Mouse (Mus musculus) CD8-positive naive resting alpha-beta T cell, adult 2 months (primary cell): ENCODE data around the gene Lrr1.

Experiments used
- DNase-seq, 2 experiments: peaks; one replicate each; pipeline ENCODE4 v3.0.0; 2022; ENCODE audit warnings: low read depth in 2 of 2, low spot score in 2 of 2

The Lrr1 gene

GRCm38 (mm10) chr12:69197378-69198163 lies 29.0 kb downstream of the Lrr1 start:
- peak; percentile 28 to 35 for DNase-seq

DNA sequence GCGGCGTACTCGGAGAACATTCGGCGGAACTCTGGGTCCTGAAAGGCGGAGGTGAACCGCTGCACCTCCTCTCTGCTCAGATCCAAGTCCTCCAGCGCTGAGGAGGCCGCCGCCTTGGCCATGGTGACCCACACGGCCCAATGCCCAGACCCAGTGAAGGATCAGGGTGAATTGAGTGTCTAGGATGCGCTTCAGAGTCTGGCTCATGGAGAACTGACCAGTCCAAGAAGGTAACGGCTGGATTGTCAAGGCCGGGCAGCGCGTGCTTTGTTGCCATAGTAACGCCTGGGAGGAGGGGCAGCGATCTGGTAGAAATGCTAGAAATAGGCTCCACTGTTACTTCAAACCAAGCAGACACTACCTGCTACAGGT lies 29.5 kb downstream of the Lrr1 start, which contains the start of gene Dnaaf2:
Gene Dnaaf2, minus strand, starts transcription at position 266 of the 372 bp plus-strand sequence.
- DNase-seq: peak in 1 of 2 experiments; percentile 55

DNA sequence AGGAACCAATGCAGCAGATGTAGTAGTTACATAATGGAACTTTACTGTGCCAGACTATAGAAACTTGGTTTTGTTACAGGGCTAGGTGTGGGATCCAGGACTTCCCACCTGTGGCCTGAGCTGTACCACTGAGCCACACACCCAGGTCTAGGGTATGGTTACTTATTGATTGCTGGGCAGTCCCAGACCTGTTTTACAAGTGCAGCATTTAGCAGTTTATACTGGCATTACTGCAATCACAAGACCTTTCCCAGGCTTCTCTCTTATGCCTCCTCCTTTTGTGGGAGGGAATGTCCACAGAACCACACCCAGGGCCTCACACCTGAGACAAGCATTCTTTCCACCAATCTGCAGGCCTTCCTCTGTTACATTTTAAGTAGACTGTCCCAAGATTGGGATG lies 30.4 kb downstream of the Lrr1 start:
- DNase-seq: no peak

GRCm38 (mm10) chr12:69204052-69204833 lies 35.6 kb downstream of the Lrr1 start, which contains the start of gene Gm49384:
Gm49384 (minus strand) TSS chr12:69204267.
- DNase-seq: no peak

GRCm38 (mm10) chr12:69207396-69207795 lies 38.8 kb downstream of the Lrr1 start:
- DNase-seq: no peak

GRCm38 (mm10) chr12:69207926-69208325 lies 39.3 kb downstream of the Lrr1 start:
- DNase-seq: no peak

- no peak for DNase-seq
Observed at GRCm38 (mm10) chr12:69208520-69208919, 39.9 kb downstream of the Lrr1 start.

DNA sequence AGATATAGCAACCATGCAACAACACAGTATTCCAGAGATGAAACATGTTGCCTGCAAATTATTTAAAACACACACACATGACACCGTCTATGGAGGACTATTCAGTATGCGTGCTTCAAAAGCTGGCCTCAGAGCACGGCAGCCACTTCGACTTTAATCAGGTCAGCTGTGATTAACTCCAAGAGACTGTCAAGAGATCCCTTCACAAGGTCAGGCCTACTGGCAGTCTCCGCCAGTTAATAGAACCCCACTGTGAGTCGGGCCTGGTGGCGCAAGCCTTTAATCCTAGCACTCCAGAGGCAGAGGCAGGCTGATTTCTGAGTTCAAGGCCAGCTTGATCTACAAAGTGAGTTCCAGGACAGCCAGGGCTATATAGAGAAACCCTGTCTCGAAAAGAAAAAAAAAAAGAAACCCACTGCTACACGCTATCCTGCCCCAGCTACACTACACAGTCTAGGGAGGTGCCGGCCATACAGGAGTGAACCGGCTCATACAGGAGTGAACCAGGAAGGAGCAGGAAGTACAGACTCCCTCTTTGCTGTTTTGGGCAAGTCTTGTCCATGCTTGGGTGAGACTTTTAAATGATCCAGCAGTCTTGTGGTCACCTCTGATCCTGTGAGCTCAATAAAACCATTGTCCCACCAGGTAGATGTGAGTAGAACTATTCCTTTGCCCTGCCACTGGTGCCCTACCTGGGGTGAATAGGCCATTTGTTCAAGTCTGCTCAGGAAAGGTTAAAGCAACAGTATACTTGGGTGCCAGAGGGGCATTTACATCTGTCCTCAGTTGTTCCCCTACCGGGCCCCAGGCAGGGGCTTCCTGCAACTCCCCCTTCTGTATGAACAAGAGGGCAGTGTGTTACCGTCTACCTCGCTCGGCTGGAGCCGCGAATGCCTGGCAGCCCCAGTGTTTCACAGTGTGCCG lies 41.7 kb downstream of the Lrr1 start:
- DNase-seq: no peak

- no peak for DNase-seq
Observed at GRCm38 (mm10) chr12:69211057-69211456, 42.4 kb downstream of the Lrr1 start.

- DNase-seq: no peak
Observed at GRCm38 (mm10) chr12:69213186-69213777, 44.7 kb downstream of the Lrr1 start.

DNA sequence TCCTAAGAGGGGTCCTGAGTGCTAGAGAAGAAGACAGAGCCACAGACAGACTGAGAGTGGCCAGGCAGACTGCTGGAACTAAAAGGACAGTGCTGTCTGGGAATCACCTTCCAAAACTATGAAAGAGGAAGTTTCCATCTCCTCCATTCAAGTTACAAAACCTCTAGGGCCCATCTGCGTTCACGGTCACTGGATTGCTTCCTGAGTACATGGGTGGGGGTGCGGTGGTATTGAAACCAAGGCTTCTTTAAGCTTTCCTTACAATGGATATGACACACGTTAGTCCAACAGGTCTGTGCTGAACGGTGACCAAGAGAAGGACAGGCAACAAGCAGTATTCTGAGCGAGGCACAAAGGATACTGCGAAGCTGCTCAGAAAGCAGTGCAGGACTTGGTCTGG lies 45.8 kb downstream of the Lrr1 start:
- no peak for DNase-seq

DNA sequence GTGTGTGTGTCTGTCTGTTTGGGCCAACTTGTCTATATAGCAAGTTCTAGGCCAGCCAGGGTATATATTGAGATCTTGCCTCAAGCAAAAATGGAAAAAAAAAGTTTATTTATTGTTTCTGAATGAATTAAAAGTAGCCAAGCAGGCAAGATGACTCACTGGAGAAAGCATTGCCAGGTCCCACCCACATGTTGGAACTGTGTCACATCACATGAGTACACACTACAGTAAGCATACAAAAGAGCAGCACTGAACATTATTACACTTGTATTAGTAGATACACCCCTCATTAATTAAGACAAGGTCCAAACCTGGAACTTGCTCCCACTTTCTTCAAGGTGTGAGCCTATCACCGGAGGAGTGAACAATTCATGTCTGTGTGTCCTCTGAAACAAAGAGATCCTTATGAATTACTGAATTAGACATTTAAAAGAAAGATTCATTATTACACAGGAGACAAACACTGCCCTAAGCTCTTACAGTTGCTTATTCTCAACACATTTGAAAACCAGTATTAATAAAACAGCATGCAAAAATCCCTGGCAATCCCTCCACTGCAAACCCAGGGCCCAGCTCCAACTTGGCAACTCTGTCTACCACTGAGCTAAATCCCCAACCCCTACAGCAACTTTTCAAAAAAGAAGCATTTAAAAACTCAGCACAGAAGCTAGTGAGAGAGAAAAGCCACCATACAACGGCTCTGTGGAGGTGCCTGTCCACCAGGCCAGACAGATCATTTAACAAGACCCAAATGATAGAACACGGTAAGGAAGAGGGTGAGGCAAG lies 46.6 kb downstream of the Lrr1 start:
- no peak for DNase-seq

GRCm38 (mm10) chr12:69216587-69216986 lies 48.0 kb downstream of the Lrr1 start:
- DNase-seq: no peak

GRCm38 (mm10) chr12:69220613-69221277 lies 52.1 kb downstream of the Lrr1 start:
- no peak for DNase-seq

DNA sequence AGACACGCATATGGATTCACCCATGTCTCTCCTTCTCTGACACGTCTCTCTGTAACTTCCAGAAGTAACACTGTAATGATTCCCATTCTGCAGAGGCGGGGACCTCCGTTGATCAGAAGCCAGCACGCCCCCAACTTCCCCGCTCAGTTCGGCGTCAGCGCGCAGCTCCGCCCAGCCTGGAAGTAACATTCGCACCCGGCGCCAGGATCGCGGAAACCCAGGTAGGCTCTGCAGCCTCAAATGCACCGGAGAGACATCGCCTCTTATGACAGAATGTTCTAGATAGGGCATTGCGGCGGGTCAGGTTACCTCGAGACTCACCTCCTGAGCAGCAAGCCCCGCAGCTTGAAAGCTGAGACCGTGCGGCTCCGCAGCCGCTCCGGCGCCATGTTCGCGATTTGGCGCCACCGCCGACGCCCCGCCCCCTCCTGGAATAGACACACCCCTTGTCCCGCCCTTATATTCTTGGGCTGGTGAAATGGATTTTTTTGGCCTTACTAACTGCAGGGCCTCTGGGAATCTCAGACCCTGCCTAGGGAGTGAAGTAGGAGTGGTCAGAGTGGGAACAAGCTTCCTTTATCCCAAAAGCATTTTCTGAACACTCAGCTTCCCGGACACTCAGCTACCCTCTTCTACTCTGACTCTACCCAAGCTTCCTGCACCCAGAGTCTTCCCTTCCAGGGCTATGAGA lies 59.3 kb downstream of the Lrr1 start, which contains the start of gene Pole2:
Gene Pole2, minus strand, starts transcription at position 420 of the 691 bp plus-strand sequence.
- DNase-seq: peak; percentile 71 to 88
